Mouse (Mus musculus) lung, embryonic 15.5 days (tissue): ENCODE data around the gene D8Ertd738e. TPM values are rescaled to one million over a fixed set of nuclear protein-coding genes. Genes with fewer than 3 reads are reported as not detected.

Source experiments
- ATAC-seq: fragments of 200-750 bp; cut with Nextera tagmentation; 2 replicates; pipeline ENCODE4 v1.8.0; 2017; ENCODE audit warnings: moderate number of reproducible peaks, borderline replicate concordance; ENCODE audit not compliant: low FRiP score, low TSS enrichment; ENCODE audit errors: extremely low read depth
- H3K27ac ChIP-seq: fragments of 300-500 bp; sonication (generic); 2 replicates; pipeline ENCODE4 v1.5.1; 2015; ENCODE audit warnings: moderate library complexity, mild to moderate bottlenecking, inconsistent platforms
- H3K27me3 ChIP-seq: fragments of 300-500 bp; sonication (generic); 2 replicates; pipeline ENCODE4 v1.6.1; 2015; ENCODE audit warnings: inconsistent platforms
- H3K36me3 ChIP-seq: fragments of 300-500 bp; sonication (generic); 2 replicates; pipeline ENCODE4 v1.6.1; 2015; ENCODE audit warnings: inconsistent platforms
- H3K4me1 ChIP-seq: fragments of 300-500 bp; sonication (generic); 2 replicates; pipeline ENCODE4 v1.6.1; 2015; ENCODE audit warnings: inconsistent platforms
- H3K4me2 ChIP-seq: fragments of 300-500 bp; sonication (generic); 2 replicates; pipeline ENCODE4 v1.6.1; 2015; ENCODE audit warnings: inconsistent platforms, mild to moderate bottlenecking, moderate library complexity
- H3K4me3 ChIP-seq: fragments of 300-500 bp; sonication (generic); 2 replicates; pipeline ENCODE4 v1.5.1; 2015; ENCODE audit warnings: mild to moderate bottlenecking, inconsistent platforms
- H3K9ac ChIP-seq: fragments of 300-500 bp; sonication (generic); 2 replicates; pipeline ENCODE4 v1.6.1; 2015; ENCODE audit warnings: inconsistent platforms
- H3K9me3 ChIP-seq: fragments of 300-500 bp; sonication (generic); 2 replicates; pipeline ENCODE4 v1.6.1; 2016; ENCODE audit warnings: inconsistent platforms
- WGBS: fragments of 180-500 bp; shearing (Covaris S2); methylation state at CpG from one replicate; pipeline ENCODE4 v1.1.7; 2015; 5-methylcytosine and 5-hydroxymethylcytosine counted together
- microRNA counts: library from miRNA; unstranded; fragments of <30 nt; microRNA quantifications from one replicate; lab custom pipeline; 2016
- microRNA-seq: library from miRNA; unstranded; fragments of <30 nt; microRNA quantifications from one replicate; pipeline ENCODE4, GENCODE M21; 2016
- polyA plus RNA-seq: library from polyadenylated mRNA; unstranded; fragments of >200 nt; fragmentation: Nextera tagmentation; extraction: Ambion mirVana; gene quantifications from 2 replicates; pipeline ENCODE4 v1.2.1, GENCODE M21; 2015

The D8Ertd738e gene
- polyA plus RNA-seq, 1 experiment from 2014 or later, result 320 TPM

- no peaks in the 10 kb centered on the region for H3K9me3 ChIP-seq
- 5% methylated on average over 55 of the region's 70 CpGs for WGBS
- peaks cover 62% of the 10 kb centered on the region for H3K4me1 ChIP-seq
- peak overlapping the region; percentile 92 for H3K27ac ChIP-seq
- H3K4me3 ChIP-seq, result peak overlapping the region; percentile 69
- H3K4me2 ChIP-seq, result peak overlapping the region; percentile 78
- peak; percentile 40 for ATAC-seq
- no peaks in the 10 kb centered on the region for H3K27me3 ChIP-seq
- peak overlapping the region; percentile 78 for H3K9ac ChIP-seq
- H3K36me3 ChIP-seq, result peaks cover 9% of the 10 kb centered on the region; the same call in 1 of the 2 replicates
These were observed 48.6 kb downstream of the D8Ertd738e start for GRCm38 (mm10) chr8:84200652-84201544.

- H3K4me2 ChIP-seq, result peak overlapping the region; percentile 78
- no peak for ATAC-seq
- H3K9ac ChIP-seq, result peak overlapping the region; percentile 78
- H3K4me1 ChIP-seq, result peaks cover 62% of the 10 kb centered on the region
- 11% methylated on average over 8 of the region's 8 CpGs for WGBS
- H3K27me3 ChIP-seq, result no peaks in the 10 kb centered on the region
- 0 out of 2 replicates have a peak, but pooled peaks cover 4% of the 10 kb centered on the region for H3K36me3 ChIP-seq
- H3K9me3 ChIP-seq, result no peaks in the 10 kb centered on the region
- H3K4me3 ChIP-seq, result peak overlapping the region; percentile 69
- H3K27ac ChIP-seq, result peak overlapping the region; percentile 92
These were observed 49.4 kb downstream of the D8Ertd738e start for GRCm38 (mm10) chr8:84200126-84200555.

GRCm38 (mm10) chr8:84199348-84200125 lies 50.0 kb downstream of the D8Ertd738e start:
- peaks cover 62% of the 10 kb centered on the region for H3K4me1 ChIP-seq
- no peak for ATAC-seq
- peak overlapping the region; percentile 69; the same call in 1 of the 2 replicates for H3K4me3 ChIP-seq
- H3K27me3 ChIP-seq, result no peaks in the 10 kb centered on the region
- H3K27ac ChIP-seq, result peak overlapping the region; percentile 92
- H3K9ac ChIP-seq, result peak overlapping the region; percentile 11; the same call in 1 of the 2 replicates
- H3K9me3 ChIP-seq, result no peaks in the 10 kb centered on the region
- WGBS, result 40% methylated on average over 11 of the region's 11 CpGs
- peak overlapping the region; percentile 78 for H3K4me2 ChIP-seq
- H3K36me3 ChIP-seq, result no peaks in the 10 kb centered on the region

GRCm38 (mm10) chr8:84198871-84199270 lies 50.6 kb downstream of the D8Ertd738e start:
- no peaks in the 10 kb centered on the region for H3K36me3 ChIP-seq
- no peak for ATAC-seq

GRCm38 (mm10) chr8:84197922-84198774 lies 51.4 kb downstream of the D8Ertd738e start:
- Histone ChIP-seq H3K4me3 (peak overlapping the region; percentile 50), H3K27ac (peak overlapping the region; percentile 92), H3K4me2 (peak overlapping the region; percentile 67), H3K9ac (peak overlapping the region; percentile 51), H3K36me3 (no peaks in the 10 kb centered on the region), H3K9me3 (no peaks in the 10 kb centered on the region), H3K27me3 (no peaks in the 10 kb centered on the region), H3K4me1 (peaks cover 53% of the 10 kb centered on the region)
- WGBS, result 2% methylated on average over 30 of the region's 30 CpGs
- peak; percentile 75 for ATAC-seq

More at GRCm38 (mm10) chr8:84198871-84199270, 50.6 kb downstream of the D8Ertd738e start:
- WGBS, result 20% methylated on average over 4 of the region's 4 CpGs
- peak overlapping the region; percentile 67; the same call in 1 of the 2 replicates for H3K4me2 ChIP-seq
- no peaks in the 10 kb centered on the region for H3K27me3 ChIP-seq
- peaks cover 59% of the 10 kb centered on the region for H3K4me1 ChIP-seq
- no peaks in the 10 kb centered on the region for H3K9me3 ChIP-seq
- no peak overlapping the region for H3K9ac ChIP-seq
- H3K4me3 ChIP-seq, result no peak overlapping the region
- H3K27ac ChIP-seq, result peak overlapping the region; percentile 92

GRCm38 (mm10) chr8:84197141-84197921 lies 52.2 kb downstream of the D8Ertd738e start:
- Histone ChIP-seq H3K36me3 (no peaks in the 10 kb centered on the region), H3K9ac (peak overlapping the region; percentile 51), H3K4me2 (peak overlapping the region; percentile 67), H3K9me3 (no peaks in the 10 kb centered on the region), H3K4me1 (peaks cover 53% of the 10 kb centered on the region), H3K27me3 (no peaks in the 10 kb centered on the region), H3K27ac (peak overlapping the region; percentile 92), H3K4me3 (peak overlapping the region; percentile 50)
- ATAC-seq, result peak; percentile 48
- WGBS, result 3% methylated on average over 43 of the region's 43 CpGs

MicroRNAs encoded within 50 kb of the gene (microRNA counts, 519-probe panel; counts per million panel counts)
- microRNA mmu-miR-23a (lab: Ali Mortazavi, UCI) (3,343 counts per million, percentile 88 among the panel's probes with 10 or more counts), microRNA mmu-miR-27a (lab: Ali Mortazavi, UCI) (3,612 counts per million, percentile 93 among the panel's probes with 10 or more counts)

Small RNA genes within 50 kb of the gene (microRNA-seq; reads per million reads assigned to microRNA genes)
- gene Mir23a, result 16,414 reads per million, percentile 97 among the genes with 10 or more reads in this experiment
- not detected for gene Mir24-2
- gene Mir27a, result 286 reads per million, percentile 64 among the genes with 10 or more reads in this experiment
- not detected for gene Mir3074-2

Other genes with a start within 250 kb of the D8Ertd738e start
- 0.93 and 0.98 TPM in 2 replicates for gene 1700067K01Rik, start 248.2 kb downstream of the D8Ertd738e start, polyA plus RNA-seq
- 2.2 and 2.6 TPM in 2 replicates for gene 2210011C24Rik, start 237.5 kb downstream of the D8Ertd738e start, polyA plus RNA-seq
- 6.0 and 6.7 TPM in 2 replicates for gene Palm3, start 228.2 kb downstream of the D8Ertd738e start, polyA plus RNA-seq
- gene Il27ra, start 207.1 kb downstream of the D8Ertd738e start, polyA plus RNA-seq, result 1.4 and 2.2 TPM in 2 replicates
- not detected in 2 replicates for gene Rln3, start 204.7 kb downstream of the D8Ertd738e start, polyA plus RNA-seq
- 1.3 TPM in 2 replicates for gene Gm10643, start 184.6 kb downstream of the D8Ertd738e start, polyA plus RNA-seq
- 9.0 and 10.6 TPM in 2 replicates for gene Rfx1, start 182.9 kb downstream of the D8Ertd738e start, polyA plus RNA-seq
- gene Dcaf15, start 145.0 kb downstream of the D8Ertd738e start, polyA plus RNA-seq, result 9.3 and 9.5 TPM in 2 replicates
- gene Podnl1, start 123.7 kb downstream of the D8Ertd738e start, polyA plus RNA-seq, result 0.16 and 0.36 TPM in 2 replicates
- gene Cc2d1a, start 101.8 kb downstream of the D8Ertd738e start, polyA plus RNA-seq, result 23.1 and 23.4 TPM in 2 replicates
- 1.7 TPM in 2 replicates for gene 4930432K21Rik, start 101.7 kb downstream of the D8Ertd738e start, polyA plus RNA-seq
- gene Nanos3, start 64.5 kb downstream of the D8Ertd738e start, polyA plus RNA-seq, result 2.7 and 3.2 TPM in 2 replicates
- gene Zswim4, start 12.7 kb downstream of the D8Ertd738e start, polyA plus RNA-seq, result 13.6 and 14.2 TPM in 2 replicates
- 67.2 and 72.4 TPM in 2 replicates for gene Mri1, start 7.6 kb upstream of the D8Ertd738e start, polyA plus RNA-seq
- 20.5 and 22.8 TPM in 2 replicates for gene Ccdc130, start 20.7 kb upstream of the D8Ertd738e start, polyA plus RNA-seq
- gene Cacna1a, start 138.7 kb upstream of the D8Ertd738e start, polyA plus RNA-seq, result 2.1 and 2.4 TPM in 2 replicates